18 mouse cellular contexts compared by ENCODE assay signal in the genomic region with DNA sequence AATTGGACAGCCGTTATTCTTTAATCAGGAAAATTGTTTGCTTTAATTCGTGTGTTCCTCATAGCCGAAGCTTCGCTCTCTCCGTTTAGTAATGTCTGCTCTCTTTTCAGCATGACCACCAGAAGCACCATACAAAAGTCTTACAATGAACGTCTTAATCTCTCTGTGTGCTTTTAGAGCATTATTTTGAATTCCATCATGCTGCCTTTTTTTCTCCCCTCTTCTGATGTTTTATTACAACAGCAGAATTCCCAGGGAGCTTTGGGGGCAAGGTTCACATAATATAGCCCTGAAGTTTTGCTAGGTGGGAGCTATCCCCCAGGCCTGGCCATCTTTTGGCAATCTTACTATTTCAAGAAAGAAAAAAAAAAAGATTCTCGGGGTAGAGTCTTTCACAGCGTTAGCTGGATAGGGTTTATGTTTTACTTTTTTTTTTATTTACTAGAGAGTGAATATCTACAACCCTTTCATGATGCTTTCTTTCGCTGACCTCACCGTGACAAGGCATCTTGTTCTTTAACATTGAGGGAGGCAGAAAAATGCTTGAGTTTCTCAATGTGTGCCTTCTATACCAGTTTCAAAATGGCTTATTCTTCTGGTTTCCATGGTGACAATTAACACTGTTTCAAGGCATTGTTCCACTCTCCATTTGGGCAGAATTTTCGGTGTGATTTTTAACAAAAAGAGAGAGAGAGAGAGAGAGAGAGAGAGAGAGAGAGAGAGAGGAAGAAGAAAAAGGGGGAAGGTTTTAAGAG.
DNase-seq lines count a peak whose midpoint lies in the region; ATAC-seq and TF ChIP-seq lines count a peak whose summit lies in the region.
"Had no signal": no experiment of that assay in that cellular context is flagged by ENCODE, and none has a peak within 500 bp of the region (broad histone marks: within the 10 kb centered on the region; RNA-seq: fewer than 3 reads in every experiment).

No protein-coding gene starts in this region.

- H3K4me2 ChIP-seq in forebrain, embryonic 12.5 days, result peak overlapping the region; percentile 35
- no peak overlapping the region for H3K4me2 ChIP-seq in hindbrain, embryonic 15.5 days
- H3K4me2 ChIP-seq in midbrain, postnatal 0 days (ENCODE audit: low read depth, low read length, poor library complexity, severe bottlenecking), result no peak overlapping the region
- no peak overlapping the region for H3K4me2 ChIP-seq in liver, embryonic 12.5 days
- H3K4me2 ChIP-seq: liver, embryonic 15.5 days had no signal

- peaks cover 68% of the 10 kb centered on the region for H3K4me1 ChIP-seq in forebrain, embryonic 12.5 days
- peaks cover 43% of the 10 kb centered on the region for H3K4me1 ChIP-seq in hindbrain, embryonic 15.5 days (replicated peaks)
- H3K4me1 ChIP-seq in midbrain, postnatal 0 days (ENCODE audit: insufficient read depth, low read length), result peaks cover 20% of the 10 kb centered on the region; the same call in 1 of the 2 replicates
- no peaks in the 10 kb centered on the region for H3K4me1 ChIP-seq in liver, embryonic 12.5 days
- H3K4me1 ChIP-seq: liver, embryonic 15.5 days had no signal

- TF ChIP-seq POLR2A in brain, embryonic 14.5 days (IDR thresholded peaks at IDR 0.05; ENCODE audit: borderline replicate concordance, extremely low read depth, insufficient read depth, insufficient read length, poor library complexity, severe bottlenecking), result no peak

- TF ChIP-seq CTCF in brain, embryonic 14.5 days (IDR thresholded peaks at IDR 0.05; ENCODE audit: borderline replicate concordance, extremely low read depth, insufficient read depth, insufficient read length), result no peak
- no peak for TF ChIP-seq CTCF in midbrain, postnatal 0 days (IDR thresholded peaks at IDR 0.05)

- no peaks in the 10 kb centered on the region for H3K9me3 ChIP-seq in forebrain, embryonic 12.5 days
- H3K9me3 ChIP-seq in hindbrain, embryonic 15.5 days, result no peaks in the 10 kb centered on the region
- no peaks in the 10 kb centered on the region for H3K9me3 ChIP-seq in midbrain, postnatal 0 days (ENCODE audit: low read length)
- no peaks in the 10 kb centered on the region for H3K9me3 ChIP-seq in liver, embryonic 12.5 days (replicated peaks)
- H3K9me3 ChIP-seq: liver, embryonic 15.5 days had no signal

- H3K36me3 ChIP-seq in forebrain, embryonic 12.5 days (replicated peaks), result no peaks in the 10 kb centered on the region
- no peaks in the 10 kb centered on the region for H3K36me3 ChIP-seq in hindbrain, embryonic 15.5 days
- H3K36me3 ChIP-seq in midbrain, postnatal 0 days (ENCODE audit: insufficient read depth, low read length), result no peaks in the 10 kb centered on the region
- H3K36me3 ChIP-seq in liver, embryonic 12.5 days, result no peaks in the 10 kb centered on the region
- H3K36me3 ChIP-seq: liver, embryonic 15.5 days had no signal

- no peak overlapping the region for H3K9ac ChIP-seq in forebrain, embryonic 12.5 days
- H3K9ac ChIP-seq in hindbrain, embryonic 15.5 days, result no peak overlapping the region
- H3K9ac ChIP-seq in midbrain, postnatal 0 days (replicated peaks; ENCODE audit: low read length, poor library complexity, severe bottlenecking), result no peak overlapping the region
- H3K9ac ChIP-seq in liver, embryonic 12.5 days, result no peak overlapping the region
- H3K9ac ChIP-seq: liver, embryonic 15.5 days had no signal

- no peak for ATAC-seq in forebrain, embryonic 12.5 days (ENCODE audit: low FRiP score)
- ATAC-seq in hindbrain, embryonic 15.5 days (ENCODE audit: low FRiP score, low read depth), result no peak
- ATAC-seq in midbrain, postnatal 0 days (ENCODE audit: low FRiP score), result no peak
- no peak for ATAC-seq in liver, embryonic 12.5 days

- H3K27ac ChIP-seq in forebrain, embryonic 12.5 days, result peak overlapping the region; percentile 88
- H3K27ac ChIP-seq in hindbrain, embryonic 15.5 days (replicated peaks), result peak overlapping the region; percentile 64
- 0 out of 2 replicates have a peak overlapping the region, but pooled peaks have one; percentile 18 for H3K27ac ChIP-seq in midbrain, postnatal 0 days (ENCODE audit: low read depth, low read length)
- H3K27ac ChIP-seq in liver, embryonic 12.5 days, result no peak overlapping the region
- H3K27ac ChIP-seq: liver, embryonic 15.5 days had no signal

- no peaks in the 10 kb centered on the region for H3K27me3 ChIP-seq in forebrain, embryonic 12.5 days
- H3K27me3 ChIP-seq in hindbrain, embryonic 15.5 days, result no peaks in the 10 kb centered on the region
- H3K27me3 ChIP-seq in midbrain, postnatal 0 days (ENCODE audit: insufficient read depth, low read length), result no peaks in the 10 kb centered on the region
- no peaks in the 10 kb centered on the region for H3K27me3 ChIP-seq in liver, embryonic 12.5 days (replicated peaks)
- H3K27me3 ChIP-seq: liver, embryonic 15.5 days had no signal

- 7% methylated on average over 11 of the region's 11 CpGs for WGBS in forebrain, embryonic 12.5 days
- WGBS in hindbrain, embryonic 15.5 days, result 17% methylated on average over 11 of the region's 11 CpGs
- 18% methylated on average over 11 of the region's 11 CpGs for WGBS in midbrain, postnatal 0 days
- WGBS in liver, embryonic 12.5 days (ENCODE audit: insufficient replicate concordance), result 73% methylated on average over 11 of the region's 11 CpGs

- H3K4me3 ChIP-seq in forebrain, embryonic 12.5 days (replicated peaks), result no peak overlapping the region
- no peak overlapping the region for H3K4me3 ChIP-seq in hindbrain, embryonic 15.5 days
- no peak overlapping the region for H3K4me3 ChIP-seq in midbrain, postnatal 0 days (ENCODE audit: low read depth, low read length)
- no peak overlapping the region for H3K4me3 ChIP-seq in liver, embryonic 12.5 days
- H3K4me3 ChIP-seq: liver, embryonic 15.5 days had no signal

- peak; percentile 76 for DNase-seq in brain, embryonic 14.5 days (ENCODE audit: low read depth)
- no peak for DNase-seq in midbrain, postnatal 0 days (ENCODE audit: low spot score)
- no peak for DNase-seq in gastrocnemius, adult 18-20 months (ENCODE audit: low spot score)
- DNase-seq in Muller cell, postnatal 12 days (ENCODE audit: inconsistent ontology term), result no peak
- no peak for DNase-seq in gastrocnemius, postnatal 14 days
- DNase-seq: adrenal gland, adult 8-10 months; cerebellum, postnatal 10 days; heart, adult 11 months; kidney, adult 2 months; kidney, postnatal 36 days; layer of hippocampus, postnatal 36 days; lung, postnatal 14 days; right cerebral cortex, postnatal 25 days; thymus, adult 18-20 months had no signal

- intact Hi-C loops in gastrocnemius, postnatal 14 days (cut with DNase I; ENCODE audit: low total_unique reads), result no loop called here
